Mouse (Mus musculus) ZHBTc4 (cell line): ENCODE data around the gene Myo3b.
A peak's percentile ranks its signal among the peaks of the same experiment; 100 is the strongest.

Experiments used
- DNase-seq: peaks from one replicate; pipeline ENCODE4 v3.0.0-alpha.2; 2011; ENCODE audit warnings: low read depth, low spot score

The Myo3b gene

GRCm38 (mm10) chr2:70128590-70128989 lies 89.7 kb downstream of the Myo3b start:
- DNase-seq, result no peak

- DNase-seq, result no peak
These were observed 90.6 kb downstream of the Myo3b start for GRCm38 (mm10) chr2:70129566-70129965.

GRCm38 (mm10) chr2:70133281-70133680 lies 94.4 kb downstream of the Myo3b start:
- no peak for DNase-seq

- DNase-seq, result no peak
These were observed 98.5 kb downstream of the Myo3b start for GRCm38 (mm10) chr2:70137226-70137998.

GRCm38 (mm10) chr2:70143543-70144188 lies 104.7 kb downstream of the Myo3b start:
- DNase-seq, result no peak

GRCm38 (mm10) chr2:70146993-70147581 lies 108.2 kb downstream of the Myo3b start:
- peak; percentile 66 for DNase-seq

- DNase-seq, result peak; percentile 54
These were observed 110.0 kb downstream of the Myo3b start for GRCm38 (mm10) chr2:70148821-70149510.

- DNase-seq, result no peak
These were observed 111.6 kb downstream of the Myo3b start for GRCm38 (mm10) chr2:70150399-70151035.

GRCm38 (mm10) chr2:70151930-70152329 lies 113.0 kb downstream of the Myo3b start:
- no peak for DNase-seq

GRCm38 (mm10) chr2:70155226-70155836 lies 116.4 kb downstream of the Myo3b start:
- DNase-seq, result no peak

- no peak for DNase-seq
These were observed 120.6 kb downstream of the Myo3b start for GRCm38 (mm10) chr2:70159543-70159942.

GRCm38 (mm10) chr2:70166231-70166630 lies 127.3 kb downstream of the Myo3b start:
- DNase-seq, result no peak

GRCm38 (mm10) chr2:70167944-70168935 lies 129.3 kb downstream of the Myo3b start:
- DNase-seq, result no peak

- DNase-seq, result no peak
These were observed 131.5 kb downstream of the Myo3b start for GRCm38 (mm10) chr2:70170469-70170868.

GRCm38 (mm10) chr2:70176823-70177708 lies 138.1 kb downstream of the Myo3b start:
- no peak for DNase-seq

- no peak for DNase-seq
These were observed 138.7 kb downstream of the Myo3b start for GRCm38 (mm10) chr2:70177709-70178030.

- DNase-seq, result no peak
These were observed 139.3 kb downstream of the Myo3b start for GRCm38 (mm10) chr2:70178241-70178640.

- DNase-seq, result no peak
These were observed 143.3 kb downstream of the Myo3b start for GRCm38 (mm10) chr2:70182150-70182670.

- no peak for DNase-seq
These were observed 148.1 kb downstream of the Myo3b start for GRCm38 (mm10) chr2:70187040-70187439.
